Mouse (Mus musculus) B cell, adult 2 months (primary cell): Measurements from ENCODE around the gene Vmn2r66.

Source experiments
- DNase-seq, 2 experiments: peaks; one replicate each; pipeline ENCODE4 v3.0.0; 2022

Gene Vmn2r66

DNA sequence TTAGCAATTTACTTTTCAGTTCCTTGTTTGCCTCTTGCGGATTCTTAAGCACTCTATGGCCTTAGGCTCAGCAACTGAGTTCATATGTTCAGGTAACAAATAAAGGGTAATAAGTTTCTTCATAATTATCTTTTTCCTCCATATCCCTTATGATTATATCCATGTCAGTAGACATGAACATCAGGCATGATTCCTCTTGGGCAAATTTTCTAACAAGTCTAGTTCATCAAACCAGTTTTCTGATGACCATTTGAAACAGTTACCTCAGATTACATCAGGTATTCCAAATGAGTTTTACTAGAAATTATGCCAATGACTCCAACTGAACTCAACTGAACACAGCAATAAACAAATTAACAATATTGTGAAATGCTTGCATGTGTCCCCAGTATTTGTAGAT is at the start of gene Vmn2r66:
Vmn2r66 (minus strand) TSS at position 101 of the 400 bp plus-strand sequence.
- no peak for DNase-seq

DNA sequence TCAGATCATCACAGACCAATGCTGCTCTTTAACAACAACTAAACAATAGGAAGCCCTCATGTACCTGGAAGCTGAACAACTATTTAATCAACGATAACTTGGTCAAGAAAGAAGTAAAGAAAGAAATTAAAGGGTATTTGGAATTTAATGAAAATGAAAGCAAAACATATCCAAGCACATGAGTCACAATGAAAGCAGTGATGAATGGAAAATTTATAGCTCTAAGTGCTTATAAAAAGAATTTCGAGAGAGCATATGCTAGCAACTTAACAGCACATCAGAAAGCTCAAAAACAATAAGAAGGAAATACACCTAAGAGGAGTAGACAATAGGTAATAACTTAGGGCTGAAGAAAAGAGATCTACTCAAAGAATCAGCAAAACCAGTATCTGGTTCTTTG is 15.4 kb downstream of the Vmn2r66 start:
- DNase-seq, result no peak

DNA sequence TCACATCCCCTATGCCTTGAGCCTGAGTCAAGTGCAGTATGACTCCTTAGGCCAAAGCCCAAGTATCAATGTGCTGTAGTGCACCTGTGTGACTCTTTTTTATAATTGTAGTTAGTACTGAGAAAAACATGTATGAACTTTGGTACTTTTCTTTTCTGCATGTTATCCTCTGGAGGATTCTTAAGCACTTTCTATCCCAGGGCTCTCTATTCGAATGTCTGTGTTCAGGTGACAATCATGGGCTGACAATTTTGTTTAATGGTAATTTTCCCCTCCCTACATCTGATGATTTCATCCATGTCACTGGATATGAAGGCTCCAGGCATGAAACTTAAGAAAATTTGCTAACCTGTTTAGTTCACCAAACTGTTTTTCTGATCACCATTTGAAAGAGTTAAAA is 48.1 kb downstream of the Vmn2r66 start, which contains the start of gene Vmn2r65:
Vmn2r65 (minus strand) TSS at position 101 of the 400 bp plus-strand sequence.
- no peak for DNase-seq
